Mouse (Mus musculus) Patski (cell line): ENCODE measurements around the gene Ldhal6b. TPM values are rescaled to one million over a fixed set of nuclear protein-coding genes. Genes with fewer than 3 reads are reported as not detected.

ENCODE experiments used
- ATAC-seq: fragments of 100-300 bp; one replicate; pipeline ENCODE4 v1.8.0; 2021
- CTCF ChIA-PET: fragments of 350-600 bp; sonication (Branson Sonifier 250); formaldehyde crosslinking; loops from one replicate; lab custom pipeline; 2022; ENCODE audit warnings: inconsistent platforms; lab: Charles Lee
- POLR2A ChIA-PET: fragments of 350-600 bp; sonication (Branson Sonifier 250); formaldehyde crosslinking; loops from one replicate; lab custom pipeline; 2022; ENCODE audit warnings: antibody characterized with exemption, inconsistent platforms; lab: Charles Lee
- DNase-seq: peaks from one replicate; pipeline ENCODE4 v3.0.0-alpha.2; 2011; ENCODE audit warnings: low read depth, low spot score
- H3K27me3 ChIP-seq: fragments of 371-371 bp; one replicate; pipeline ENCODE4 v1.5.1; 2021
- CTCF ChIP-seq: fragments of 100-300 bp; IDR thresholded peaks from one replicate; pipeline ENCODE4 v1.5.1; 2021
- in situ Hi-C: fragments of 300-500 bp; cut with MboI; formaldehyde crosslinking; loops from 3 replicates; pipeline ENCODE4 v1.11.1; 2018; ENCODE audit warnings: low pct_unique_long_range_greater_than_20kb, mixed read lengths
- polyA plus RNA-seq: library from polyadenylated mRNA; unstranded; gene quantifications from one replicate; pipeline ENCODE4 v1.2.3, GENCODE M21; 2021

The Ldhal6b gene
- polyA plus RNA-seq, 1 experiment from 2014 or later, result 0.19 TPM

DNA sequence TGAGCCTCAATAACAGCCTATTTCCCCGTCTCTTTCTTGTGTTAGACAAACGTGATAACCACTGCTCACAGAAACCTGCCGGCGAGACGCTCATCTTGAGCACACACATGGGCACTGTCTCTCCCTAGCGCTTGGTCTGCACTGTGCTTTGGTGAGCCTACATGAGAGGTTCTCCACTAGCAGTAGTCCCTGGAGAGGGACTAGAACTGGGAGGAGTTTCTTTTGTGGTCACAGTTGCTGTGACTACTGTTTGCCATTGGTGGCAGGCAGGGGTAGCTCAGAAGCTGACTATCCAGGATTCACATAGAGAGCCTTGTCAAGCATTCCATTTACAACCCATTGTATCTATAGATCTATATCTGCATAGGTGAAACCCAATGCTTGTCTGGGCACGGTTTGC is 5.8 kb downstream of the Ldhal6b start:
- no peak for ATAC-seq
- no peak for DNase-seq
- CTCF ChIA-PET, result interaction anchor here (0.6 to 1.3 kb wide), 2 partner anchors 10 to 16 kb away, joined by 3 read pairs; no protein-coding TSS in a partner anchor
- TF ChIP-seq CTCF, result no peak
- in situ Hi-C loops, result no loop called here
- no peaks in the 10 kb centered on the region for H3K27me3 ChIP-seq
- POLR2A ChIA-PET, result no interaction called here

DNA sequence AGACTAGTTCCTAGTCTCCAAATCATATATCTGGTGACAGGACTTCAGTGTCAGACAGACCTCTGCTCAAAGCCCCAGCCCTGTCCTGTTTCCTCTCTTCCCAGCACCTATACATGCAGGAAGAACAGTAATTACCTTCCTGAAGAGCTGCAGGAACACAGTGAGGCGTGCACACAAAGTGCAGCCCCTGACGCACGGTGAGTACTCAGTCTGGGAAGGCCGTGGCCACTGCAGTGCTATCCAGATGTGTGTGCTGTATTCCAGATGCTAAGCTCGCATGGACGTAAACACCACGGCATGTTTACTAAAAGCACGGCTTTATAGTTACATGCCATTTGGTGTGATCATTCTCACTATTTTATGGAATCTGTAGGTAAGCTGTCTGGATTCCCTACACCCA is 6.3 kb downstream of the Ldhal6b start:
- ATAC-seq (no peak), DNase-seq (no peak)
- POLR2A ChIA-PET, result no interaction called here
- TF ChIP-seq CTCF, result no peak
- in situ Hi-C loops, result no loop called here
- CTCF ChIA-PET, result interaction anchor here (0.6 to 1.2 kb wide), 2 partner anchors 10 to 17 kb away, joined by 3 read pairs; no protein-coding TSS in a partner anchor
- H3K27me3 ChIP-seq, result no peaks in the 10 kb centered on the region

- DNase-seq (no peak), ATAC-seq (no peak)
- in situ Hi-C loops, result no loop called here
- no peak for TF ChIP-seq CTCF
- ChIA-PET CTCF (interaction anchor here (1.2 kb wide), 2 partner anchors 10 to 18 kb away, joined by 3 read pairs; no protein-coding TSS in a partner anchor), POLR2A (no interaction called here)
- no peaks in the 10 kb centered on the region for H3K27me3 ChIP-seq
These were observed 7.4 kb downstream of the Ldhal6b start for GRCm38 (mm10) chr17:5411205-5411604.

DNA sequence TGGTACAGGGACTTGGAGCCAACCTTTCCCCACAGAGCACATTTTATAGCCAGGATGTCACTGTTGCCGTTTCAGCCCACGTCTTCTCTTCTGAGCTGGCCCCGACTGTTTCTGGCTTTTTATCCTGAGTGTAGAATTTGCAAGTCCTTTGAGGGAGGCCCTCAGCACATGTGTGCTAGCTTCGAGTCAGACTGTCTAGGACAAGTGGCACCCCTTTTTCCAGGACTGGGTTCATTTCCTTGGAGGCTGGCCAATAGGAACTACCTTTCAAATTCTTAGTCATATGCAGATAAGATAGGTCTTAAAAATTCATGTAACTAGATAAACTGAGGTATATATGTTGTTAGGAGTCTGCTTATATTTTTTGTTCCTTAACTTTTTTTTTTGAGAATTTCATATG is 8.2 kb downstream of the Ldhal6b start:
- no peak for ATAC-seq
- in situ Hi-C loops, result no loop called here

DNA sequence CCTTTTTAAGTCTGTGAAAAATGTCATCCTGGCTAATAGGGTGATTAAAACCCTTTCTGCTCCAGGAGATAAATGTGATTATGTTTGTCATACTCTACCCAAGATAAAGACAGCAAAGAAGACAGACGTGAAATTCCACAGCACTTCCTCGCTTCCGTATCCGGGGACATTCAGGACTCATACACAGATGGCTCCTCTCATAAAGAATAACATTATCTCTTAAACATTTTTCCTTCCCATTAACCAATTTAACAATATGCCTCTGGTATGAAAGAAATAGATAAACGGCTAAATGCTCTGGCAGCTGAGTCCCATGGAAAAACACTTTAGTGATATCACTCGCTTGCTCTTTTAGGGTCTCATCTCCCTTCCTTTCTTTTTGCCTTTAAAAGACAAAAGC is 11.5 kb downstream of the Ldhal6b start:
- no peaks in the 10 kb centered on the region for H3K27me3 ChIP-seq
- DNase-seq (no peak), ATAC-seq (no peak)
- ChIA-PET POLR2A (no interaction called here), CTCF (interaction anchor here (1.1 kb wide), 1 partner anchor 16 kb away, joined by 3 read pairs; no protein-coding TSS in a partner anchor)
- TF ChIP-seq CTCF, result no peak
- in situ Hi-C loops, result no loop called here

More for the DNA sequence above, 8.2 kb downstream of the Ldhal6b start:
- no peak for TF ChIP-seq CTCF
- DNase-seq, result no peak
- CTCF ChIA-PET, result no interaction called here
- H3K27me3 ChIP-seq, result no peaks in the 10 kb centered on the region
- POLR2A ChIA-PET, result no interaction called here

DNA sequence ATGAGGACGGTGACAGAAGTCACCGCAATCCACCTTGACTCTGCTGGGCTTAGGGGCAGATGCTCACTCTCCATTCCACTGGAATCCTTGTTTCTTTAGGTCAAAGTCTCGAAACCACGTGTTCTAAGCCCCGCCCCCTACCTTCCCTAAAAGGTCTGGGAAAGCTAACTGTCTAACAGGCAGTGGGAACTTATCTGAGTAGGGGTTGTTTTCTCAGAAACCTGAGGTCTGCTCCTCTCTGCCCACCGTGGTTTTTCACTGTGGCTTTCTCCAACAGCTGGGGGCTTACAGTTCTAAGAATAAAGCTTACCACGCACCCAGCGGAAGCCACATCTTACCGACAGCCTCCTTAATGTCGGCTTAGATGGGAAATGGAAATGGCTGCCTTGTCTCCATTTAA is 12.0 kb downstream of the Ldhal6b start:
- H3K27me3 ChIP-seq, result no peaks in the 10 kb centered on the region
- in situ Hi-C loops, result no loop called here
- ATAC-seq (no peak), DNase-seq (no peak)
- no peak for TF ChIP-seq CTCF
- ChIA-PET CTCF (interaction anchor here (1.0 to 1.5 kb wide), 3 partner anchors 9 to 17 kb away, joined by 3 read pairs; no protein-coding TSS in a partner anchor), POLR2A (no interaction called here)

DNA sequence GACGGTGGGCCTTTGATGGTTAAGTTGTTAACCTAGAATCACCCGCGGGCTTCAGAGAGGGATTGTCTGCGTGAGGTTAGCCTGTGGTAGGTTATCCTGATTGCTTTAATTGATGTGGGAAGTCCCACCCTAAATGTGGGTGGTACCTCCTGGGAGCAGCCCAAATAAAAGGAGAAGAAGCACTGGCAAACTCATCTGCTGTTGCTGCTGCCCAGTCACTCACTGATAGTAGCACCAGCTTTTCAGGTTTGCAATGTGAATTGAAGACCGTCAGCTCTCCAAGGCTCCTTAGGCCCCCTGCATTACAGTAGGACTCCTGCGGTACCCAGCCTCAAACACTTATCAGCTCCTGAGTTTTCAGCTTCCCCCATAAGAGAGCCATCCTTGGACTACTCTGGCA is 14.7 kb downstream of the Ldhal6b start:
- no peaks in the 10 kb centered on the region for H3K27me3 ChIP-seq
- ChIA-PET POLR2A (no interaction called here), CTCF (interaction anchor here (0.8 to 2.1 kb wide), 2 partner anchors 51 to 731 kb away, joined by 3 to 4 read pairs; no protein-coding TSS in a partner anchor)
- DNase-seq, result no peak
- in situ Hi-C loops, result no loop called here
- TF ChIP-seq CTCF, result no peak
- no peak for ATAC-seq

DNA sequence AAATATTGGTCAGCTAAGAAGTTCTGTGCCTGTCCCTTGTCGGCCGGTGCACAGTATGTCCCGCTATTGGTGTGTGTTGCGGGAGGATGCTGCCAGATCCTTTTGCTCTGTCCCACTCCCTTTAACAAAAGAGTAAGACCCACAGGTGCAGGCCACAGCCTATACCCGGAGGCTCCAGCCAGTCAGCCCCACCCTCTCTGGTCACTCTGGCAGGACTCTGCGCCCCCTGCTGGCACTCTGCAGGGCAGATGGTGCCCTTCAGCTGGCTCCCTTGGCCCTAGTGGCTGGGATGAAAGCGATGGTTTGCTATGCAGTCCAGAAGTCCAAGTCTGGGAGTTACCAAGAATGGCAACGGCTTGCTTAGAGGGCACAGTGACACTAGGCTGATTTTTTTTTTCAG is 15.9 kb downstream of the Ldhal6b start:
- TF ChIP-seq CTCF, result peak; percentile 98
- ATAC-seq (peak; percentile 94), DNase-seq (peak; percentile 50)
- no peaks in the 10 kb centered on the region for H3K27me3 ChIP-seq
- in situ Hi-C loops, result no loop called here
- ChIA-PET CTCF (interaction anchor here (0.6 to 5.3 kb wide), 15 partner anchors 10 to 211 kb away, joined by 3 to 24 read pairs (median 4); no protein-coding TSS in a partner anchor), POLR2A (no interaction called here)

DNA sequence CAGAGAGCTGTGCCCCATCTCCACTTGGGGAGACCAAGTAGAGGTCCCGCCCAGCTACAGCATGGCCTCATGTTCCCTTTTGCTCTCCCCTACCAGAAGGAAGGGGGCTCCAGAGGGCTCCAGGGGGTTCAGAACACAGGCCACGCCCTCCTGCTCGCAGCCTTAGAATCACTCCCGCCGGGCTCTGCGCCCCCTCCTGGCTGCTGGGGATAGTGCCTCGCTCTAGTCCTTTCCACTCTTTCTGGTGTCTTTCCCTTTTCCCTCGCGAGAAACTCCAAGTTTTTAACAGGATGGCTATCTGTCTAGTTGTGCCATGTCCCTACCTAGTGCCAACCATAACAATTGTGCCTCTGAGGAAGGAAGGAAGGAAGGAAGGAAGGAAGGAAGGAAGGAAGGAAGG is 16.5 kb downstream of the Ldhal6b start:
- TF ChIP-seq CTCF, result peak; percentile 92
- ChIA-PET CTCF (interaction anchor here (0.7 to 5.3 kb wide), 15 partner anchors 11 to 210 kb away, joined by 3 to 24 read pairs (median 4); no protein-coding TSS in a partner anchor), POLR2A (no interaction called here)
- in situ Hi-C loops, result no loop called here
- ATAC-seq (peak; percentile 32), DNase-seq (no peak)
- H3K27me3 ChIP-seq, result no peaks in the 10 kb centered on the region

GRCm38 (mm10) chr17:5401288-5401687 is 17.3 kb downstream of the Ldhal6b start:
- POLR2A ChIA-PET, result no interaction called here
- ATAC-seq (no peak), DNase-seq (no peak)
- CTCF ChIA-PET, result interaction anchor here (0.7 to 5.3 kb wide), 8 partner anchors 13 to 165 kb away, joined by 3 to 24 read pairs (median 5); no protein-coding TSS in a partner anchor
- in situ Hi-C loops, result no loop called here
- H3K27me3 ChIP-seq, result no peaks in the 10 kb centered on the region
- TF ChIP-seq CTCF, result no peak

- ATAC-seq (no peak), DNase-seq (no peak)
- ChIA-PET POLR2A (no interaction called here), CTCF (interaction anchor here (5.3 kb wide), 1 partner anchor 148 kb away, joined by 24 read pairs; no protein-coding TSS in a partner anchor)
- in situ Hi-C loops, result no loop called here
- no peaks in the 10 kb centered on the region for H3K27me3 ChIP-seq
- no peak for TF ChIP-seq CTCF
These were observed 18.0 kb downstream of the Ldhal6b start for GRCm38 (mm10) chr17:5400435-5401090.
